Mouse (Mus musculus) intestine, postnatal 0 days (tissue): Measurements from ENCODE around the gene 4933402N03Rik. TPM values are rescaled to one million over a fixed set of nuclear protein-coding genes. Genes with fewer than 3 reads are reported as not detected.
A peak's percentile ranks its signal among the peaks of the same experiment; 100 is the strongest.

Experiments
- ATAC-seq: fragments of 200-750 bp; cut with Nextera tagmentation; 2 replicates; pipeline ENCODE4 v1.8.0; 2017; ENCODE audit warnings: mild to moderate bottlenecking, moderate TSS enrichment, moderate library complexity
- H3K27ac ChIP-seq: fragments of 300-500 bp; sonication (generic); 2 replicates; pipeline ENCODE4 v1.5.1; 2014; ENCODE audit warnings: mild to moderate bottlenecking, low read depth, low read length, moderate library complexity
- H3K27me3 ChIP-seq: fragments of 300-500 bp; sonication (generic); replicated peaks from 2 replicates; pipeline ENCODE4 v1.6.1; 2014; ENCODE audit warnings: low read length, mixed read lengths; ENCODE audit not compliant: control insufficient read depth, insufficient read depth
- H3K36me3 ChIP-seq: fragments of 300-500 bp; sonication (generic); 2 replicates; pipeline ENCODE4 v1.6.1; 2014; ENCODE audit warnings: mild to moderate bottlenecking, moderate library complexity; ENCODE audit not compliant: control insufficient read depth, insufficient read depth
- H3K4me1 ChIP-seq: fragments of 300-500 bp; sonication (generic); replicated peaks from 2 replicates; pipeline ENCODE4 v1.6.1; 2014; ENCODE audit warnings: antibody characterized with exemption, low read length, mixed read lengths; ENCODE audit not compliant: control insufficient read depth, insufficient read depth
- H3K4me2 ChIP-seq: fragments of 300-500 bp; sonication (generic); replicated peaks from 2 replicates; pipeline ENCODE4 v1.6.1; 2014; ENCODE audit warnings: low read depth, mild to moderate bottlenecking, moderate library complexity
- H3K4me3 ChIP-seq: fragments of 300-500 bp; sonication (generic); 2 replicates; pipeline ENCODE4 v1.5.1; 2014; ENCODE audit warnings: low read depth, low read length
- H3K9ac ChIP-seq: fragments of 300-500 bp; sonication (generic); 2 replicates; pipeline ENCODE4 v1.6.1; 2014; ENCODE audit warnings: mild to moderate bottlenecking, low read depth, low read length
- H3K9me3 ChIP-seq: fragments of 300-500 bp; sonication (generic); 2 replicates; pipeline ENCODE4 v1.6.1; 2016; ENCODE audit warnings: mixed run types; ENCODE audit not compliant: control insufficient read depth
- CTCF ChIP-seq: sonication (generic); IDR thresholded peaks from 2 replicates; pipeline ENCODE4 v1.5.1; 2016; ENCODE audit warnings: low read depth, mild to moderate bottlenecking, control low read depth, antibody characterized with exemption, moderate library complexity
- WGBS: fragments of 180-500 bp; shearing (Covaris S2); extraction: QIAGEN DNeasy Blood & Tissue Kit; methylation state at CpG from one replicate; pipeline ENCODE4 v1.1.7; 2014; 5-methylcytosine and 5-hydroxymethylcytosine counted together
- polyA plus RNA-seq: library from polyadenylated mRNA; unstranded; fragments of >200 nt; fragmentation: Nextera tagmentation; extraction: Ambion mirVana; gene quantifications from 2 replicates; pipeline ENCODE4 v1.2.1, GENCODE M21; 2015

Gene 4933402N03Rik
- polyA plus RNA-seq, 1 experiment from 2014 or later = not detected

DNA sequence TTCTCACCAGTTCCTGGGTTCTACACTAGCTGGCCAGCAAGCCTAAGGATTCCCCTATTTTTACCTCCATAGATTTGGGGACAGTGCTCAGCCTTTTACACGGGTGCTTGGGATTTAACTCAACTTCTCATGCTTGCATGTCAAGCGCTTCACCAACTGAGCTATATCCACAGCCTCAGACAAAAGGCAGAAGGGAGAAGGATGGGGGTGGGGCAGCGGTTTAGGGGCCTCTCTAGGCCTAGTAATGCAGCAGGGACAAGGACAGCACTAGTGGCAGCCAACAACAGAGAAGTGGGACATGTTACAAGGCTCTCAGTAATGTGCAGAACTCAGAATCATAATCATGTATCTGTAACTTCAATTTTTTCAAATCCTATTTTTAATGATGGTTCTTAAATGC is 21.7 kb upstream of the 4933402N03Rik start:
- Histone ChIP-seq H3K27me3 (no peaks in the 10 kb centered on the region), H3K4me2 (no peak overlapping the region), H3K36me3 (no peaks in the 10 kb centered on the region), H3K4me3 (no peak overlapping the region), H3K9ac (no peak overlapping the region), H3K9me3 (no peaks in the 10 kb centered on the region), H3K27ac (no peak overlapping the region), H3K4me1 (no peaks in the 10 kb centered on the region)
- no peak for TF ChIP-seq CTCF
- ATAC-seq = no peak
- WGBS = 75% methylated on average over 3 of the region's 3 CpGs

DNA sequence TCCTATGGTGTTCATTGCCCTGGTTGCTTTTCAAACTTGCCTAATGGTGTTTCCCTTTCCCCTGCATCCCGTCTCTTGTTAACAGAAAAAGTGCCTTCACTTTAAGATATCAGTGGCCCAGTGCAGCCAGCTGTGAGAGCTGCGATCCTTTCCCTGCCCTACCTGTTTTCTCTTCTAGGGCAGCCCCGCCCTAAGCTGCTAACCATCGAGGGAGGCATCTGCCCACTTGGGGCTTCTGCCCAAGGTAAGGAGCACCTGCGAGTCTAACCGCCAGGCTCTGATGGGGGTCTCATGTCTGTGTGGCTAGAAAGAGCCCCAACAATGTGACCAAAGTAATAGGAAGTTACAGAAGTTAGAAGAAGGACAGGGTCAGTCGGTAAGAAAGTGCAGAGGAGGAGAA is 16.1 kb upstream of the 4933402N03Rik start:
- Histone ChIP-seq H3K36me3 (no peaks in the 10 kb centered on the region), H3K27ac (no peak overlapping the region), H3K4me3 (no peak overlapping the region), H3K9me3 (no peaks in the 10 kb centered on the region), H3K9ac (no peak overlapping the region), H3K4me1 (no peaks in the 10 kb centered on the region), H3K27me3 (no peaks in the 10 kb centered on the region), H3K4me2 (no peak overlapping the region)
- no peak for TF ChIP-seq CTCF
- no peak for ATAC-seq
- WGBS = 49% methylated on average over 7 of the region's 7 CpGs

DNA sequence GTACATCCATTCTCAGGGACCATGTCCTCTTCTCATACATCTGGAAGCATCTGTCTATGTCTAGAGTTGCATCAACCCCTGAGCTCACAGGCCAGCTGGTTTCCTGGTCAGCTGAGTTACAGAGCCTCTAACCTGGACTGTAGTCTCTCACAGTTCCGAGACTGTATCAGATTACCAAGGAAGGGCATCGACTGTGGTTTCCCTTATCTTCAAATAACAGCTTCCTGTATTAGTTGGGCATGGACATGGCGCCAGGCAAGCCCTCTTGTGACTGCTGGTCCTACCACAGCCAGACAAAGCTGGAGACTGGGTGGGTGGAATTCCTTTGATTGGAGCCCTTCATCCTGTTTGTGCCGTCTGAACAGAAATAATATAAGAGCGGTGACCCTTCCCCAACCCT is 6.9 kb upstream of the 4933402N03Rik start:
- no peak overlapping the region for H3K4me3 ChIP-seq
- H3K27ac ChIP-seq = no peak overlapping the region
- no peaks in the 10 kb centered on the region for H3K9me3 ChIP-seq
- 73% methylated on average over 5 of the region's 5 CpGs for WGBS
- H3K4me1 ChIP-seq = no peaks in the 10 kb centered on the region
- no peak for TF ChIP-seq CTCF
- no peak for ATAC-seq
- H3K27me3 ChIP-seq = no peaks in the 10 kb centered on the region
- H3K9ac ChIP-seq = no peak overlapping the region
- H3K36me3 ChIP-seq = no peaks in the 10 kb centered on the region
- no peak overlapping the region for H3K4me2 ChIP-seq

GRCm38 (mm10) chr7:131150179-131150578 is 4.1 kb upstream of the 4933402N03Rik start:
- Histone ChIP-seq H3K4me3 (no peak overlapping the region), H3K27ac (no peak overlapping the region), H3K4me2 (no peak overlapping the region), H3K27me3 (no peaks in the 10 kb centered on the region), H3K9ac (no peak overlapping the region), H3K9me3 (no peaks in the 10 kb centered on the region), H3K4me1 (no peaks in the 10 kb centered on the region), H3K36me3 (no peaks in the 10 kb centered on the region)
- TF ChIP-seq CTCF = no peak
- ATAC-seq = no peak
- 60% methylated on average over 3 of the region's 3 CpGs for WGBS

- 80% methylated on average over 3 of the region's 3 CpGs for WGBS
- H3K4me1 ChIP-seq = no peaks in the 10 kb centered on the region
- no peak overlapping the region for H3K27ac ChIP-seq
- H3K9ac ChIP-seq = no peak overlapping the region
- no peak for TF ChIP-seq CTCF
- no peaks in the 10 kb centered on the region for H3K9me3 ChIP-seq
- ATAC-seq = no peak
- H3K27me3 ChIP-seq = no peaks in the 10 kb centered on the region
- no peak overlapping the region for H3K4me2 ChIP-seq
- no peaks in the 10 kb centered on the region for H3K36me3 ChIP-seq
- H3K4me3 ChIP-seq = no peak overlapping the region
Observed at GRCm38 (mm10) chr7:131133181-131133580, 12.9 kb downstream of the 4933402N03Rik start.

GRCm38 (mm10) chr7:131130021-131130420 is 16.1 kb downstream of the 4933402N03Rik start:
- Histone ChIP-seq H3K9me3 (no peaks in the 10 kb centered on the region), H3K4me2 (no peak overlapping the region), H3K4me1 (no peaks in the 10 kb centered on the region), H3K36me3 (no peaks in the 10 kb centered on the region), H3K27ac (no peak overlapping the region), H3K4me3 (no peak overlapping the region), H3K9ac (no peak overlapping the region), H3K27me3 (no peaks in the 10 kb centered on the region)
- TF ChIP-seq CTCF = no peak
- WGBS = 60% methylated on average over 12 of the region's 12 CpGs
- 0 out of 2 replicates have a peak, but pooled peaks have one; percentile 28 for ATAC-seq

DNA sequence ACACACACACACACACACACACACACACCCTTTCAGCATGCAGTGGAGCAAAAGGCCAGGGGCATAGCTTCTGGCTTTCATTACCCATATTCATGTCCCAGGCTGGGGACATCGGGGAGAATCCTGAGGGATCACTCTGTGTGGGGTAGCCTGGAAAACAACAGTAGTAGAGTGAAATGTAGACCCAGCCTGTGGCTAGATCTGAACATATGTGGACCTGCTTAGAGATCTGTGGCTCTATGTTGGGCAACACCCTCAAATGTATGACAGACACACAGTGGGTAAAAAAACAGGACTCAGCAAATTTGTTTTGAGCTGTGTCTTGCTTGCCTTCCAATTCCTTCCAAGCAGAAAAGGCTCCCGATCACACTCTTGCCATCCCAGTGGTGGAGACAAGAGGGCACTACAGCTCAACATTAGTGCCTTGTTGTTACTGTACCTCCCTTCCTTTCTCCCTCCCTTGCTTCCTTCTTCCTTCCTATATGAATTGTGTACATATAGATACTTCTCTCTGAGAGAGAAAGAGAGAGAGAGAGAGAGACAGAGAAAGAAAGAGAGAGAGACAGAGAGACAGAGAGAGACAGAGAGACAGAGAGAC is 23.8 kb downstream of the 4933402N03Rik start:
- Histone ChIP-seq H3K4me3 (no peak overlapping the region), H3K9me3 (no peaks in the 10 kb centered on the region), H3K4me1 (no peaks in the 10 kb centered on the region), H3K4me2 (no peak overlapping the region), H3K36me3 (peaks cover 6% of the 10 kb centered on the region), H3K9ac (no peak overlapping the region), H3K27me3 (no peaks in the 10 kb centered on the region), H3K27ac (no peak overlapping the region)
- no peak for ATAC-seq
- TF ChIP-seq CTCF = no peak
- 91% methylated on average over 2 of the region's 2 CpGs for WGBS
